Mouse (Mus musculus): ENCODE data around the gene Mboat1. TPM values are rescaled to one million over a fixed set of nuclear protein-coding genes. Genes with fewer than 3 reads are reported as not detected.

Mboat1 gene
- total RNA-seq, 2 experiments from 2014 or later: 1.5 TPM

DNA sequence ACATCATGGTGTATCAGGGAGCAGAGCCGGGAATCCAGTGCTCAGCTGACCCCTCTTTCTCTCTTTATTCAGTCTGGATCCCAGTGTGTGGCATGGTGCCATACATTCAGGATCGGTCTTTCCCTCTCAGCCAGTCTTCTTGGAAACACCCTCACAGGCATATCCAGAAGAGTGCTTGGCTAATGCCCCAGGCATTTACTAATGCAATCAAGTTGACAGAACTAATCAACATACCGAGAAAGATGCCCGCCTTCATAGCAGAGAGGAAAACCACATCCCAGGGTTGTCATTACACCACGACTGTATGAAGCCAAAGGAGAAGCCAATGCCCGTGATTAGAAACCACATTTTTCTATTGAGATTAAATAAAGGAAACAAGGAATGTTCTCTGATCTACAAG is 41.1 kb downstream of the Mboat1 start:
- intact Hi-C loops (cut with DNase I): no loop called here

DNA sequence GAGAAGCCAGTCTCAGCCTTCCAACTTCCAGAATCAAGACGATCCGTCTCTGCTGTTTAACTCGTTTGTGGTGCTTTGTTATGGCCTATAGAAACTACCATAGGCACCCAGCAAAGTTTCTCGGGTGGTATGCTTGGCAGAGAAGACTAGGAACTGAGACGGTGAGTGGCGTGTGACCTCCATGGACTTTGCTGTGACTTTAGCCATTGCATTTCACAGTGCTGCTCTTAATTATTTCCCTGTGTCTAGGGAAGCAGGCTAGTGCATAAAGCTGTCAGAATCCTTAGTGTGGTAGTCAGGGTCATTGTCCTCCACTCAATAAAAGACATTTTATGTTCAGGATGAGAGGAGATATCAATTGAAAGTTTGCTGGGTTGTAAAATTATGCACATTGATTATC is 49.3 kb downstream of the Mboat1 start:
- DNase-seq: no peak
- intact Hi-C loops (cut with DNase I): no loop called here

More for the DNA sequence above, 41.1 kb downstream of the Mboat1 start:
- DNase-seq: no peak

DNA sequence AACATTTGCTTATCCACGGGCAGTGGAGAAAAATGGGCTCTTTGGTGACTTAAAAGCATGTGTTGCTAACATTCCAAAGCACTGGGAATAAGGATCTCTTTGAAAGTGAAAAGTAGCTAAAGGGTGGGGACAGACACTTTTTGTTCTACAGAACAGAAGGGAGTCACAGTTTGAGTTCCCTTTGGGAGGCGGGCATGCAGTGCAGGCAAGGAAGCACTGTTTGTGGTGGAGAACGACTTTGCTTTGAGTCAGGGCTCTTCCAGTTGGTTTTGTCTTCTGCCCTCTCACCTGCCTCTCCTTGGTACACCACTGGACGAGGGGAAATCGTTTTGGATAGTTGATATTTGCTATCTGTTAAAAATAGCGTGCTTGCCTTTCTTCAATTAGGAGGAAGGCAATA is 49.7 kb downstream of the Mboat1 start:
- no peak for DNase-seq
- intact Hi-C loops (cut with DNase I): no loop called here

DNA sequence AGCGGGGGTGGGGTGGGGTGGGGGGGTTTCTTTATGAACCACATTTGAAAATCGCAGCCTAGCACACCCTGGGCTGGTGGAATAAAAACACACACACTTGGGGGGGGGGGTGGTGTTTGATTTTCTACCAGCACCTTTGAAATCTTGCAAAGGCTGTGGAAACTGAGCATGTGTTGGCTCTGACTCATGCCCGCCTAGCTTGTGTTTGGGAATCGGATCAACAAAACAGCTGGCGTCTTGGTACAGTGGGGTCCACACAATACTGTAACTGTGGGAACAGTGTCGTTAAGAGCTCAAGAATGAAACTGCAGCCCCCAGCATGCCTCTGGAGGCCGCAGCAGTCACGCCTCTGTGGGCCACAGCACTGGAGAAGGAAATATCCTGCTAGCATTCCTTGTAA is 50.2 kb downstream of the Mboat1 start:
- intact Hi-C loops (cut with DNase I): no loop called here
- DNase-seq: no peak

DNA sequence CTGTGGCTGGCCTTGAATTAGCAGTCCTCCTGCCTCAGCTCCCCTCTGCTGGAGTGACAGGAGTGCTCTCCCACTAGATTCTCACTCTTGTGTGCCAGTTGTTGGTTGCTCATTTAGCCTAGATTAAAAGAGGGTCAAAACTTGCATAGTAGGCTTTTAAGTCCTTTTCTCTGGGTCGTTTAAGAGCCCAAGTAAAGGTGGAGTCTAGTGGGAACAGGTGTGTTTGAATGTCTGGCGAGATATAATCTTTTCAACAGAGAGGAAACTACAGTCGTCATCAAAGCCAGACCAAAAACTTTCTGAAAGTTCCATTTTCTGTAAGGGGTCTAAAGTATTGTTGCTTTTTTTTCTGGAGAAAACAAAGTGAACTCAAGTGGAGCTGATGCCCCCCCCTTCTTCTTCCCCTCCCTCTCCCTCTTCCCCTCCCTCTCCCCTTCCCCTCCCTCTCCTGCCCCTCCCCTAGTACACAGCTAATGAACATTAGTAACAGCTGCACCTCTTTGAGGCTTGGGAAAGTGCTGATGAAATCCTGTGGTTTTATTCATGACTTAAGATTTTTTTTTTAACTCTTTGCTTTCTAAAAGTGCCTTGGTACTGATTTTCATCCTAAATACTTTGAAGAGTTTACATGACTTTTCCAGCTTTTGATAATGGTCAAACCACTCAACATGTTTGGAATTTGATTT is 55.9 kb downstream of the Mboat1 start:
- DNase-seq: no peak
- intact Hi-C loops (cut with DNase I): no loop called here

DNA sequence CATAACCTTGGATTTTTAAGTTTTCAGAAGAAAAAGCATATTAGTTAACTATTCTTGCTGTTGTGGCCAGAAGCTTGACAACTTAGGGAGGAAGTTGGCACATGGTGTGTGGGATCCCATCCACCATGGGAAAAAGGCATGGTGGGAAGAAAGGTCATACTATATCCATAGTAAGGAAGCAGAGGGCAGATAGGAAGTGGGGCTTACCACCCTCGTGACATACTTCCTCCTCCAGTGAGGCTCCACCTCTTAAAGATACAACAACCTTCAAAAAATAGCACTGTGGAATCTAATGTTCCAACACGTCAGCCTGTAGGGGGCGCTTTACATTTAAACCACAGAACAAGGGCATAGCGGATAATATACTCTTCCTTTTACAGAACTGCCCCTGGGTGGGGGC is 57.1 kb downstream of the Mboat1 start:
- intact Hi-C loops (cut with DNase I): no loop called here

DNA sequence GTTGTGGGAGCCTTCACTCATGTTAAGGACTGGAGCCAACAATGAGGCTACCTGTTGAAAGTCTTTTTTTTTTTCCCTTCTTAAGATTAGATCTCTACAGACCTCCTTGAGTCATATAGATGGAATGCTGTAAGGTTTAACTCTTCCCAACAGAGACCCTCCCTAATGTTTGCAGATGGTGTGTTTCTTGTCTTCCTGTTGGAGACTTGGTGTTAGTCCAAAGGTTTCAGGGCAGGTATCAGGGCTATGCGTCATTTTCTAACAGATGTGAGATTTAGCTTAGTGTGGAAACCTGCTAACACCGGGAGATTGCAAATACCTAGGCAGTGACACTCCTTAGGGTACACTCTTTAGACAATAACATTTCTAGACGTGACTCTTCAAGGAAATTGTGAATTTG is 58.5 kb downstream of the Mboat1 start:
- no peak for DNase-seq
- intact Hi-C loops (cut with DNase I): no loop called here

More for the DNA sequence above, 57.1 kb downstream of the Mboat1 start:
- no peak for DNase-seq

DNA sequence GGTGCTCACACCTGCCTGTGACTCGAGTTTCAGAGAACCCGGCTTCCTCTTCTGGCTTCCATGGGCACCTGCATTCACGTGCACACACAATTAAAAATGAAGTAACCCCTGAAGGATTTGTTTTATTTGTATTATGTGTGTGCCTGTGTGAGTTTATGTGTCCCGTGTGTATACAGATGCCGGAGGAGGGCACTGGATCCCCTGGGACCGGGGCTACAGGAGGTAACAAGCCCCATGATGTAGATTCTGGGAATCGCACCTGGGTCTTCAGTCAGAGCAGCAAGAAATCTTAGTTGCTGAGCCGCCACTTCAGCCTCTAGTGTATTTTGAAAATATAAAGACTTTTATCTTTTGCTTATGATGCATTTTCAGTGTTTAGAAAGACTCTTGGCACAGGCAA is 60.4 kb downstream of the Mboat1 start:
- intact Hi-C loops (cut with DNase I): no loop called here
- DNase-seq: no peak

DNA sequence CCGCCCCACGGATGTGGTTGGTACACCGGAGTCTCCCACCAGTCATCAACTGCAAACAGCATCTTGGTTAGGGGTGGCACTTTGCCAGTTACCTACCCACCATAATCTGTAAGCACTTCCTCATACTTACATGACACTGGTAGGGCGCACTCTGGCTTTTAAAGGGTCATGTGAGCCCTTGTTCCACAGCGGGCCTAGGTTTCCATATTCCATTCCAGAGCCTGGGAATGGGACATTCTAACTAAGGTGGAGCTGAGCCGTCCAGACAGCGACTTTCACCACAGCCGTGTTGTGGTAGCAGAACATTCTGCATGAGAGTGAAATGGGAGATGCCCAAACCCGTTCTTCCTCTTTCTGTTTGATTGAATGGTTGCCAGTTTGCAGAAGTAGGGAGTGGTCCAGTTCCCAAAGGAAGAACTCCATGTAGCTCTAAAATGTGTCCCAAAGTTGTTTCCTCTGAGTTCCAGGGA is 61.8 kb downstream of the Mboat1 start:
- no peak for DNase-seq
- intact Hi-C loops (cut with DNase I): no loop called here

DNA sequence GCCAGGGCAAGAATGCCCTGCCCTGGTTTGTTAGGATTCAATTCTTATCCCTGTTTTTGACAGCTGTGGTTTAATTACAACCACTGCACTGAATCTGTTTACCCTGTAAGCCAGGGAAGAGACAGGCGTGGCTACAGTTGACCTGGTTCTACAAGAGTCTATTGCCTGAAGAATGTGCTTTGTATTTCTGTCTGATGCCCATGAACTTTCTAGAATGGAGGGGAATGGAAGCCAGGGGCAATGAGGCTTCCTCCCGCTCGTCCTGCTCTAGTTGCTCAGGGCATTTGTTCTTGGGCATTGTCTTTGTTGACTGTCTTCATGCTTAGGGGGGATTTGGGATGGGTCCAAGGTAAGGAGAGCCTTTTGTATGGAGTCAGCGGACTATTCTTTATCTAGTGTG is 63.5 kb downstream of the Mboat1 start:
- no peak for DNase-seq

DNA sequence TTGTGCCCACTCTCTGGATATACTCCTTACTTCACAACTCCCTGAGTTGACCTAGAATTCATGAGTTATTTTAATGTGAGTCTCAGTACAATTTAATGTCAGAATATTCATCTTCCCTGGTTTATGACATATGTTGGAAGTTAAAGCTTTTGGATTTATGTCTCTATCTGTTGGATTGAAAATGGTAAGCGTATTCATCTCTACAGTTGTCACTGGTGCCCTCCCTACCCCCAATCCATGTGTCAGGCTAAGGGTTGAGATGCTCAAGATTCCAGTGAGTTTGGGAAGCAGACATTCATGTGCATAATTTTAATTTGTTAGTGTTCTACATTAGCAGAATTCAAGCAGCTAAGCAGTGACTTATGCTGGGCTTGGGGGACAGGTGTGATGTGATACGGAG is 64.4 kb downstream of the Mboat1 start:
- intact Hi-C loops (cut with DNase I): no loop called here

More for the DNA sequence above, 63.5 kb downstream of the Mboat1 start:
- intact Hi-C loops (cut with DNase I): no loop called here

DNA sequence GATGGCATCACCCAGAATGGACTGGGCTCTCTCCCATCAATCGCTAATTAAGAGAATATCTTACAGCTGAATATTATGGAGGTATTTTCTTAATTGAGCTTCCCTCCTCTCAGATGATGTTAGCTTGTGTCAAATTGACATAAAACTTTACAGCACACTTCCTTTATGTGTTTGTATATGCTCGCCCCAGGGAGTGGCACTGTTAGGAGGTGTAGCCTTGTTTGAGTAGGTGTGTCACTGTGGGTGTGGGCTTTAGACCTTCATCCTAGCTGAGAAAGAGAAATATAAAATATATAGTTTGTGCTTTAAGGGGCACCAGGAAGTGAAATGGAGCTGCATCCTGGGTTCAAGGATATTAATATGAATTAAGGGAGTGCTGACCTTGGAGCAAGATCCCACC is 66.7 kb downstream of the Mboat1 start:
- intact Hi-C loops (cut with DNase I): no loop called here

More for the DNA sequence above, 64.4 kb downstream of the Mboat1 start:
- no peak for DNase-seq

DNA sequence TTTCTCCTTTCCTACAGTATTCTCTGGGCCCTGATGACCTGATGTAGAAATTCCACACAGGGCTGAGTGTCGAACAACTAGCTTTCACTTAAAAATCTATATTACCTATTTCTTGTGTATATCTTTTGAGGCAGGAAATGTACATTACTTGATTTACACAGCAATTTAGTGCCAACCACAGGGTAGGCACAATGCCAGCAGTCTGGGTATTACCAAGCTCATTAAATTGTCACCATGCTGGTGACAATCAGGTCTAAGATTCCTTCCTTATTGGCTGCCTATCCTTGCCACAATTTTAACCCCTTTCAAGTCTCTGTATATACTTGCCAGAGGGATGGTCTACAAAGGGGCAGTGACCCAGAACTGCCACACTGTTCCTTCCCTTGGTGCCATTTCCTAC is 71.9 kb downstream of the Mboat1 start:
- intact Hi-C loops (cut with DNase I): no loop called here
- DNase-seq: no peak

More for the DNA sequence above, 66.7 kb downstream of the Mboat1 start:
- no peak for DNase-seq

DNA sequence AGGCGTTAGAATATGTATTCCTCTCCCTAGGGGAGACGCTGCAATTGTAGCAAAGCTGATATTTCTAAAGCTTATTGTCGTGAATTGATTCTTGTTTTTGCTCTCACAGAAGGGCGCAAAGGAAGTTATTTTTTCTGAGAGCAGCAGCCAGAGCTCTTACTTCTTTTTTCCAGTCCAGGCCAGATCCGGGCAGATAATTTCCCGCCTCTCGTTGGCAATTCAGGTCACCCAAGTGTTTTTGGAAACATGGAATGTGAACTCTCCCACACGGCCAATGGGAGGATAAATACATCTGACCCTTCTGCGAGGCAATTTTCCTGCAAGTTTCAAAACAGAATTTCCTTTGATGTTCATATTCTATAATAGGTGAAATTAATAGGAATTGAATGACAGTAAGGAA is 77.0 kb downstream of the Mboat1 start:
- DNase-seq: no peak
- intact Hi-C loops (cut with DNase I): no loop called here

DNA sequence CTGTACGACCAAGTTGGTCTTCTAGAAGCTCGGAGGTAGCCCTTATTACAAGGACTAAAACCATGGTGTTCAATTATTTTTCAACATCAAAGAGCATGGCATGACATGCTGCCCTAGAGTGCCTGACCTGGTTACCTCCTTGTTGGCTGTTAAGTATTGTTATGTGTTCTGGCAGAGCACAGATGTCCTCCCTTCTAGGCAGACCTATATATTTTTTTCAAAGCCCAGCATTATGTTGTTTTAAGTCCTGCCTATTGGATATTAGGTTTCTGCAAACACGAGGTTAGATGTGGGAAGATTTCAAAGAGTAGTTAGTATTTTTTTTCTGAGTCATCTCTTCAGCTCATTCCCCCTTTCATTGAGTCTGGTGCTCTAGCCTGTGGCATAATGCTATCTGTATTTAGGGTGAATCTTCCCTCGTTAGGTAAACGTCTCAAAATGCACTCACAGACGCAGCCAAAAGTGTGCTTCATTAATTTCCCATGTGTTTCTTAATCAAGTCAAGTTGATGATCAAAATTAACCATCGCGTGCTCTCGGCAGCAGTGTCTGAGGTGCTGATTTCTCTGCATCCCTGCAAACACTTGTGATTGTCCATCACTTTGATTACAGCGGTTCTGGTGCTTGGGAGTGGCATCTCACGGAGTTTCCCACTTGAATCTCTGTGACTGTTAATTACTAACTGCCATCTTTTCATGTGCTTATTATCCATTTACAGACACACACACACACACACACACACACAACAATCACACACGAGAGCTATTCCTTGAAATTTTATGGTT is 81.5 kb downstream of the Mboat1 start:
- intact Hi-C loops (cut with DNase I): no loop called here
- no peak for DNase-seq

DNA sequence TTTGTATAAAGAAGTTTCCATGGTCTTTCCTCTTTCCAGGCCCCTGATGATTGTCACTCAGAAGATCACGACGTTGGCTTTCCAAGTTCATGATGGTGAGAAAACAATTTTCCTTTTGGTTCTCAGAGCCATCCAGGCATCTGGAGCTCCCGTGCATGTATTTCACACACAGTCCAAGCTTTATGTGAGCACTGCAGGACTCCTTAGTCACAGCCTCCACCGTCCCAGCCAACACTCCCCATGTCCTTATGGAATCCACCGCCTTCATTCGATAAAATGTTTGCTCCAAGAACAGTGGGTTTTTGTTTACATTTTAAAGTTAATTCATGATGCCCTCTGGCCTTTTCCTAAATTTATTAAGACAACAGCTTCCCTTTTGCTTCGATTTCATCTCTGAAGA is 83.3 kb downstream of the Mboat1 start:
- no peak for DNase-seq
- intact Hi-C loops (cut with DNase I): no loop called here

DNA sequence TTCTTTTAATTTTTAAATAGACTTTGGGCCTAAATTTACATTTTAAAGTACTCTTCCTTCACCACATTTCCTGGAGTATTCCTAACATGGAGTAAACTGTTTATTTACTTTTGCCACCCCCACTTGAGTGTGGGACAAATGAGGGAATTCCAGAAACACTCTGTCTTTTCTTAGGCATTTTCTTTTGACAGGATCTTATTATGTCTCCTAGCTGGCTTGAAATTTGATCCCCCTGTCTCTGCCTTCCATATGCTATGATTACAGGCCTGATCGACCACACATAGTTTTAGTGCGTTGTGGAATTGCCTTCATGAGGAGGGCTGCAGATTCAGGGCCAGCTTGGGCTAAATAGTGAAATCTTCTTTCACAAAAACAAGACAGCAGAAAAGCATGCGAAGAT is 85.0 kb downstream of the Mboat1 start:
- intact Hi-C loops (cut with DNase I): no loop called here
- no peak for DNase-seq

DNA sequence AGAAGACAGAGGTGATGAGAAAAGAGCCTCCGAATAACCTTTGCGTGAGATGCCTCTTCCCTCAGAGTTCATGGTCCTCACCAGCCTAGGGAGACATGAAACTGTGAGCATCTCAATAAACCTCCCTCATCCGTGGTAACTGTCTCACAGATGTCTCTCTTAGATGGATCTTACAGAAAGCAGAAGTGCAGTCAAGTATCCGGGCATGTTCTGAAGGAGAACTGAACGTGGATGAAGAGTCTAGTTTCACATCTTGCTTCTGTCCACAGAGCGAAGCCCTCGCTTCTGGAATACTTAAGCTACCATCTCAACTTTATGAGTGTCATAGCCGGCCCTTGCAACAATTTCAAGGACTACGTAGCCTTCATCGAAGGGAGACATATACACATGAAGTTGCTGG is 87.8 kb downstream of the Mboat1 start:
- intact Hi-C loops (cut with DNase I): no loop called here
- DNase-seq: no peak

DNA sequence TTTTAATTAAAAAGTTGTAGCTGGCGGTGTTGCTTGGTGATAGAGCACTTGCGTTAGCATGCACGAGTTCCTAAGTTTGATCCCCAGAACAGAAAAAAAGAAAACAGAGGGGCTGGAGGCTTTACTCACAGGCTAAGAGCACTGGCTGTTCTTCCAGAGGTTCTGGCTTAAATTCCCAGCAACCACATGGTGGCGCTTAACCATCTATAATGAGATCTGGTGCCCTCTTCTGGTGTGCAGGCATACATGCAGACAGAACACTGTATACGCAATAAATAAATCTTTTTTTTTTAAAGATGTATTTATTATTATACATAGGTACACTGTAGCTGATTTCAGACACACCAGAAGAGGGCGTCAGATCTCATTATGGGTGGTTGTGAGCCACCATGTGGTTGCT is 88.4 kb downstream of the Mboat1 start:
- DNase-seq: no peak
- intact Hi-C loops (cut with DNase I): no loop called here

DNA sequence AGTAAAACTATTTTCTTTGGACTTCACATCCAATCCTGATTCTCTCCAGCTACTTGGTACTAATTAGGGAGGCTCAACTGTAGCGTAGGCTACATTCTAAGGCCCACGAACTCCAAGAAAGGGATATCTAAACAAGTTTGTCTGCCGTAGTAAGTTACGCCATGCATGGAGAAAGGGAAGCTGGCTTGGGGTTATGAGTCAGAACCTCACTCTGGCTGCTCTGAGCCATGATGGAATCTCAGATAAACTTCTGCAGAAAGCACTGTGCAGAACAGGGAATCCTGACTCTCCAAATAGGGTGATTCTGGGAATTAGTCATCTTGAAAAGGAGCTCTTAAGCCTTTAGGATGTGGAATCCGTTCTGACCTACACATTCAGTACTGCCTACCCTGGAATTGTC is 92.5 kb downstream of the Mboat1 start:
- no peak for DNase-seq
- intact Hi-C loops (cut with DNase I): no loop called here

DNA sequence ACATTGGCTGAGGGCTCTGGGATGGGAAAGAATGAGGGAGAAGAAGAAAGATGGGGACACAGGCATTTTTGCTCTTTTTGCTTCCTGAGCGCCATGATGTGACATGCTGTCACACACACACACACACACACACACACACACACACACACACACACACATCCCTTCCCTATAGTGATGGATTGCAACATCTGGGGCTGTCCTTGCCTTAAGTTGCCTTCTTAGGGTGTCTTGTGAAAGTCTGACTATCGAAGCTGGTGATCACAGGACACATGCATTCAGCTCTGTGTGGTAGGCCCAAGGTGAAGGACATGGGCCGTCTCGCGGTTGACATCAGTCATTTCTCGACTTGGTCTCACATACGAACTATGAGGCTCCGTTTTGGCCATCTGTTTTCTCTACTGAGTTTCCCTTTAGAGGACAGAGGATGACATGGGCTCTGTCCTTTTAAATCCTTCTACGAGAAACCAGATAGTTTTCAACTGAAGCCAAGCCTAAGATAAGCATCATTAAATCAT is 93.4 kb downstream of the Mboat1 start:
- intact Hi-C loops (cut with DNase I): no loop called here

More for the DNA sequence above, 93.4 kb downstream of the Mboat1 start:
- no peak for DNase-seq

Data from gastrocnemius, postnatal 36 days (tissue).